Mouse (Mus musculus) left cerebral cortex, postnatal 25 days (tissue): ENCODE measurements around the gene Glmp. TPM values are rescaled to one million over a fixed set of nuclear protein-coding genes. Genes with fewer than 3 reads are reported as not detected.
A peak's percentile ranks its signal among the peaks of the same experiment; 100 is the strongest.
"Not testable (repeated sequence)": the region's sequence is repeated elsewhere in the genome, so short reads cannot be mapped to it uniquely, and the experiment has no call there.

ENCODE experiments used
- DNase-seq, 2 experiments: peaks; one replicate each; pipeline ENCODE4 v3.0.0; 2022; ENCODE audit warnings: low spot score in 2 of 2, mixed read lengths in 1 of 2
- intact Hi-C: fragments of 180-260 bp; cut with DNase I; formaldehyde crosslinking; loops from one replicate; pipeline ENCODE4 v1.15.1; 2025
- total RNA-seq, 2 experiments: library from RNA; stranded (reverse); gene quantifications; 2 replicates each; pipeline ENCODE4 v1.2.3; 2021

Glmp gene
- total RNA-seq, result 10 to 100 TPM; 91.0 to 91.4 TPM

DNA sequence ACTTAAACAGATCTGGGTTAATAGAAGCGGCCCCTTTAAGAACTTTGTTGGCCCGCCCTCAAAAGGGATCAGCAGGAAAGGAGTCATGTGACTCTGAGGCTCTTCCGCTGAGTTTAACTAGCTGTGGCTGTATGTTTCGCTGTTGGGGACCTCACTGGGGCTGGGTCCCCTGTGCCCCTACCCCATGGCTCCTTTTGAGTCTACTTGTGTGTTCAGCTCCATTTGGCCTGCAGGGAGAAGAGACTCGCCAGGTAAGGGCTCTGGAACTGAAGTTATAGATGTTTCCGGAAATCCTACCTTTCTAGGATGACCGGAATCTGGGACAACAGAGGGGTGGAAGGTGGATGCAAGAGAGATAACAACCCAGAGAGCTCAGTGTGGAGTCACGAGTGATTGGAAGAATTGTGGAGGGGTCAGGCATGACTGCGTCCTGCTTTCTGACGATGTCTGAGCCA, at the start of gene Glmp:
Gene Glmp (plus strand): TSS at position 73 of the 455 bp plus-strand sequence.
- intact Hi-C loops, result no loop called here
- peak; percentile 64 to 76 for DNase-seq

DNA sequence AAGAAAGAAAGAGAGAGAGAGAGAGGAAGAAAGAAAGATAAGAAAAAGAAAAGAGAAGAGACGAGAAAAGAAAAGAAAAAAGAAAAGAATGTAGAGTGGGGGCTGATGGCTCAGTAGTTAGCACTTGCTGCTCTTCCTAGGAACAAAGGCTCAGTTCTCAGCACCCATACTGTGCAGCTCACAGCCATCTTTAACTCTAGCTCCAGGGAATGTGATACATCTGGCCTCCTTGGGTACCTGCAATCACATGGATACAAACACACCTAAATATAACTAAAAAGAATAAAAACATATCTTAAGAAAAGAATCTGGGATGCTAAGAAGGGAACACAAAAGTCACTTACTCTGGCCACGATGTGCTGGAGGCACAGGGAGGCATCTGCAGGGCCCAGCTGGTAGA, 48.7 kb upstream of the Glmp start:
- intact Hi-C loops, result loop anchor here (2.0 kb wide), 1 partner anchor 31 kb away; no protein-coding TSS in a partner anchor

DNA sequence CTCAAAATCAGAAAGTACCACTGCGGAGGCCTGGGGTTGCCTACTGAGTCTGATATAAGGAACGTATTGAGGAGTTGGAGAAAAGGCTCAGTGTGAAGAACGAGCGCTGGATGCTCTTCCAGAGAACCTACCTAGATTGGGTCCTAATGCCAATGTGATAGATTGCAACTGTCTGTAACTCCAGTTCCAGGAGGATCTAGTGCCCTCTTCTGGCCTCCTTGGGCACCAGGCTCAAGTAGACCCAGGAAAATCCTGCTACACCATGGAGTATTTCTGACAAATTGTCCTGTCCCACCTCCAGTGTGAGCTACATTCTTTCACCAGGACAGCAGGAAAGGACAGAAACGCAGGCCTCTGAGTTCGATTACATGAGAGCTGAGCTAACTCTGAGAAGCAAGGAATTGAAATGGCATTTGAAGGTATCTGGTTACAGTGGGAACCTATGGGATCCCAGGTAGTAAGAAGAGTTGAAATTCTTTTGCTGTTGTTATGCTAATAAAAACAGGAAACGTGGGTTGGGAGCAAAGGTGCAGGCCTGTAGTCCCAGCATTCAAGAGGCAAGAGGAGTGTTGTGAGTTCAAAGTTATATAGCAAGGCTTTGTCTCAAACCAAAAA, 48.2 kb upstream of the Glmp start:
- intact Hi-C loops, result loop anchor here (2.0 kb wide), 1 partner anchor 32 kb away; no protein-coding TSS in a partner anchor
- peak in 1 of 2 experiments; percentile 43 for DNase-seq

More for the DNA sequence above, 48.7 kb upstream of the Glmp start:
- no peak for DNase-seq

DNA sequence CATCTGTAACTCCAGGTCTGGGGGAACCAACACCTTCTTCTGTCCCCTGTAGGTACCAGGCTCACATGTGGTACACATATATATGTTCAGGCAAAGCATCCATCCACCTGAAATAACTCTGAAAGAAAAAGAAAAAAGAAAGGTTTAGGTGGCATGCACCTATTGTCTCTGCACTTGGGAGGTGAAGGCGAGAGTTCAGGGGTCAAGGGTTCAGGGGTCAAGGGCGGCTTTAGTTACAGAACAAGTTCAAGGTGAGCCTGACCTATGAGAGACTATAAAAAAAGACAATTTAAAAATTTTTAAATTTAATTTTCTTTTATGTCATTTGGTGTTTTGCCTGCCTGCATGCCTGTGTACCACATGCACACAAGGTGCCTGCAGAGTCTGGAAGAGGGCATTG, 44.8 kb upstream of the Glmp start:
- intact Hi-C loops, result no loop called here
- DNase-seq, result no peak

DNA sequence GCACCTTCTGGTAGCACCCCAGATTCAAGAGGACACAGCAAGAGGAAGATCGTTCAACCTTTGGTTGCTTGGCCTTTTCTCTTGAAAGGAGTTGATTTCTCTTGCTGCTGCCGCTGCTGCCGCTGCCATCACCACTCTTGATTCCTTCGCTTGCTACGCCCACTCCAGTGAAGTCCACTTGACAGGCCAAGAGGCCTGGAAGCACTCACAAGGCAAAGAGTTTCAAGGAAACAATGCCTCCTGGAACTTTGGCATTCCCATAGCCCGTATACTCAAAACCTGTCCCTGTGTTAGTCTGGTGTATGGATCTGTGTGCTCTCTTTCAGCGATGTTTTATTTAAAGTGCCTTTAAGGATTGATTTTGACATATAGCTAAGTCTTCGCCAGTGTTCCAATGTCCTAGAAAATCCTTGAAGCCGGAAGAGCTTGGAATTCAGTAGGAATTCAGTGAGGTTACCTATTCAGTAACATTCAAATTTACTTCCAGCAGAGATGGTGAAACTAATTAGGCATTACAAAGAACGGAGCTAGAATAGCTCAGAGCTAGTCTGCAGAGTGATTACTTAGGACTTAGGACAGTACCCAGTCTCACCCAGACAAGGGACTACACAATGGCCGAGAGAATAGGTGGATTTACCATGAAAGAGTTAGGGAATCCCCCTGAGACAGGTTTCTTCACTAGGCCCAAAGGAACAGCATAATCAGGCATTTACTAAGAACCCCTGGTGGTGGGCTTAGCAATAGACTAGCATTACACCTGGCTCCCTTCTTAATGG, 43.5 kb upstream of the Glmp start:
- intact Hi-C loops, result not testable (repeated sequence)

DNA sequence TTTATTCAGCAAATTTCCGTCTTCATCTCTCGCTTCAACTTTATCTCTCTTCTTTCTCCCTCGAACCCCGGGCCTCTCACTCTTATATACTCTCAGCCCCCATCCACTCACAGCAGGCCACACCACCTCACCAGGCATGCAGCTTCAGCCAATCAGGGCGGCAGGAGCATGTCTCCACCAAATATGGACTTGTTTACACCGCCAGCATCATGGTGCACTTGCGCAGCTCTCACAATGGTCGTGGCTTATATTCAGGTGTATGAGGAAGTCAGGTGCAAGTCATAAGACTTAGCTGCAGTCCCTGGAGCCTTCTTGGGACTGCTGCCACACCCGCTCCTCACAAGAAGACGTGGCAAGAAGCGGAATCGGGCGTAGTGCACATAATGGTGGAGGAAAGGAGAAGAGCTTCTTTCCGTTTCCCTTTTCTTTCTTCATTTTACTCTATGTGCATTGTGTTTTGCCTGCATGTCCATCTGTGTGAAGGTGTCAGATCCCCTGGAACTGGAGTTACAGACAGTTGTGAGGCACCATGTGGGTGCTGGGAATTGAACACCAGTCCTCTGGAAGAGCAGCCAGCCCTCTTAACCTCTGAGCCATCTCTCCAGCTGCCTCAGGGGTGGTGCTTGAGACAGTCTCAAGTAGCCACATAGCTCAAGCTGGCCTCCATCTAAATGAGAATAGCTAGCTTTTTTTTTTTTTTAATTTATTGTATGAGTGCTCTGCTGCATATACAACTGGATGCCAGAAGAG, 39.8 kb upstream of the Glmp start:
- intact Hi-C loops, DNase-seq: not testable (repeated sequence)

More for the DNA sequence above, 43.5 kb upstream of the Glmp start:
- not testable (repeated sequence) for DNase-seq

DNA sequence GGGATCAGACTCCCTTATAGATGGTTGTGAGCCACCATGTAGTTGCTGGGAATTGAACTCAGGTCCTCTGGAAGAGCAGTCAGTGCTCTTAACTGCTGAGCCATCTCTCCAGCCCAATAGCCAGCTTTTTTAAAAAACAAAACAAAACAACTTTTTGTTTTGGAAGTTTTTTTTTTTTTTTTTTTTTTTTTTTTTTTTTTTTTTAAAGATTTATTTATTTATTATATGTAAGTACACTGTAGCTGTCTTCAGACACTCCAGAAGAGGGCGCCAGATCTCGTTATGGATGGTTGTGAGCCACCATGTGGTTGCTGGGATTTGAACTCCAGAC, 39.3 kb upstream of the Glmp start:
- intact Hi-C loops, DNase-seq: not testable (repeated sequence)

DNA sequence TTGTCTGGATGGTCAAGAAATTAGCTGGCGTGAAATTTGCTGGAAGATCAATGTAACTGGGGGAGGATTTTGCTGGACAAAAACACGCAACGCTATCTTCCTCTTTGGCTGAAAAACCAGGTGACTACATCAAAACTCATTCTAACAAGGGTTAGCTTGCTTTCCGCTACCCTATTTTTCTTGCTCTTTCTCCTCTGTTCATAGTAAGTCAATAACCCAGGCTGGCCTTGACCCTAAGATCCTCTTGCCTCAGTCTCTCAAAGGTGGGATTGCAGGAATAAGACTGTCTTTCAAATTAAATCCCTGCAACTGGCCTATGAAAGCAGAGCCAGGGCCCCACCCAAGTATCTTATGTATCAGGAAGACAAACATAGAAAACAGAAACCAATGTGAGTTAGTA, 37.7 kb upstream of the Glmp start, which contains the start of gene Gm38392:
Gene Gm38392 (minus strand): TSS at position 101 of the 400 bp plus-strand sequence.
- intact Hi-C loops, result no loop called here
- DNase-seq, result no peak

DNA sequence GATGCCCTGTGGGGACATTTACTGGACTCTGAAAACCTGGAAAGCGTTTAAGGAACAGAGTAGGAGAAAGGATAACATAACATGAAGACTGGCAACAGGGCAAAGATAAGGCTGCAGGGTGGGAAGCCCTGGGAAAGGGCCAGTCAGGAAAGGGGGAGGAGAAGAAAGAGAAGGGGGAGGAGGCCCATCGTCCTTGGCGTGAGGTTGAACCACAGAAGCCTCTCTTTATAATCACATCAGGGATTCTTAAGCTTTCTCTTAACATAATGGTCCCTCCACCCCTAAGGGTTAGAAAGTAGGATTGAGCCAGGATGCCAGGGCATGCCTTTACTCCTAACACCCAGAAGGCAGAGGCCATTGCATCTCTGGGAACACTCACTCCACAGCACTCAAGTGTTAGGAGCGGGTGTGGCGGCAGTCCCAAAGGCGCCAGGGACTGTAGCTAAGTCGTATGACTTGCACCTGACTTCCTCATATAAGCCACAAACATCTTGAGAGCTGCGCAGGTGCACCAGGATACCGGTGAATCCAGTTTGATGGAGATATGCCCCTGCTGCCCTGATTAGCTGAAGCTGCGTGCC, 36.6 kb upstream of the Glmp start:
- intact Hi-C loops, result not testable (repeated sequence)

DNA sequence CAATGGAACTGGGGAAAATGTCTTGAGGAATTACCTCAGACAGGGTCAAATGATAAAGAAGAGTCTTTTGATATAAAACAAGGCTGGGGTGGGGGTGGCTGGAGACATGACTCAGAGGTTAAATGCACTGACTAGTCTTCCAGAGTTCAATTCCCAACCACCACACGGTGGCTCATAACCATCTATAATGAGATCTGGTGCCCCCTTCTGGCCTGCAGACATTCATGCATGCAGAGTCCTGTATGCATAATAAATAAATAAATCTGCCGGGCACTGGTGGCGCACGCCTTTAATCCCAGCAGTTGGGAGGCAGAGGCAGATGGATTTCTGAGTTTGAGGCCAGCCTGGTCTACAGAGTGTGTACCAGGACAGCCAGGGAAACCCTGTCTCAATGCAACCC, 32.9 kb upstream of the Glmp start:
- peak in 1 of 2 experiments; percentile 32 for DNase-seq
- intact Hi-C loops, result no loop called here

More for the DNA sequence above, 36.6 kb upstream of the Glmp start:
- DNase-seq, result not testable (repeated sequence)

DNA sequence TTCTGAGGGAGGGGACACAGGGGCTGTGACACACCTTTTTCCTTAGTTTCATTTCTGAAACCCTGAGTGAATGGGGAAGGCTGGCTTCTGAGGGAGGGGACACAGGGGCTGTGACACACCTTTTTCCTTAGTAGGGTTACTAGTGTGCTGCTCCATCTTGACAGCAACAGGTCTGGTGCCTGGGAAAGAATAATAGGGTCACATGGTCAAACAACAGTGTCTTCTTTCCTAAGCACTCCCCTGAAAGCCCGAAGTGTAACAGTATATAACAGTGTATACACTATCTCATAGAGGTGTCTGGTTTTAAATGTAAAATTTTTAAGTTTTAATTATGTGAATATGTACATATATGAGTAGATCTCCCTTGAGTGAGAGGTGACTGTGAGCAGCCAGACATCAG, 29.6 kb upstream of the Glmp start:
- intact Hi-C loops, DNase-seq: not testable (repeated sequence)

DNA sequence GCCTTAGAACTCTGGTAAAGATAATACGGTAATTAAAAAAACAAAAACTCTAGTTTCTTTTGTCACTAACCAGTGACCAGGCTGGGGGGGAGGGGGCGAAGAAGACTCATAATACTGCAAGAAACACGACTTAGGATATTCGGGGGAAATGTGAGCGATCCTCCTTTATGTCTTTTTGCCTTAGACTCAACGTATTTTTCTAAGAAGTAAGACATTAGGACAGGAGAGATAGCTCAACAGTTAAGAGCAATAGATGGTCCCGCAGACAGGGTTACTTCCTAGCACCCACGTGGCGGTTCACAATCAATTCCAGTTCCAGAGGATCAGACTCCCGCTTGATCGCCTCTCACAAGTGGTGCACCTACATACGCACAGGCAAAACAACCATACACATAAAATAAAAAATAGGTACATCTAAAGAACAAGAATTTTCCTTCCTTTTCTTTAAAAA, 28.7 kb upstream of the Glmp start:
- DNase-seq, result no peak
- intact Hi-C loops, result loop anchor here (1.0 kb wide), 1 partner anchor 40 kb away; the partner anchor contains the start of genes Smg5 and Tmem79

DNA sequence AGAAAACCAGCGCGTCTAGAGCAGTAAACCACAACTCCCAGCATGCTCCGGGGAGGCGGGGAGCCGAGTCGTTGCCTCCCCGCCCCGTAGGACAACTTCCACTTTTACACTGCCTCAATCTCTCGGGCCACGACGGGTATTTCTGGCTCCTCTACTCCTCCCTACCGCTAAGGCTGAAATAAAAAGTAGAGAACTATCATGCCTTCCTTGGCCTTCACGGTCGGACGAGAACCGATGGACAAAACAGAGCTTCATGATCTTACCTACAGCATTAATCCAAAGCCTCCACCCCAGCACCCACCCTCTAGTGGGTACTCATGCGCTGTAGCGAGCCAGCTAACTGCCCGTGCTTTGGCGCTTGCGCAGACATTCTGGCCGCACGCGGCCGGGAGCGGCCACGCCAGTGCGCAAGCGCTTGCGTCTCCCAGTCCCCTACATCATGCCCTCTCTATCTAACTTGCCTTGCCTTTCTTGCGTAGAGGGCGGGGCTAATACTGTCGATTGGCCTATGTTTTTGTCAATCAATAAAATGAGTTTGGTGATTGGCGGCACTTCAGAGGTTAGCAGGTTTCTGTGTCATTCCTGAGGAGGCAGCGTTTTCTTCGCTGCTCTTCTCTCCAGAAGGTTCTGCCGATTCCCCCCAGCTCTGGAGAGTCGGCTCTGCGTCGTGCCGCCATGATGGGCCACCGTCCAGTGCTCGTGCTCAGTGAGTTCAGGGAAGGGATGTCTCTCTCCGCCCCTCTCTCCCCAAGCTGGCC, 28.1 kb upstream of the Glmp start, which contains the start of the genes Tsacc and Cct3:
Gene Tsacc (minus strand): TSS at position 439 of the 758 bp plus-strand sequence.
Gene Cct3 (plus strand): TSS at position 556 of the 758 bp plus-strand sequence.
- intact Hi-C loops, result loop anchor here (1.0 kb wide), 1 partner anchor 40 kb away; the partner anchor contains the start of genes Smg5 and Tmem79
- peak; percentile 96 to 100 for DNase-seq

DNA sequence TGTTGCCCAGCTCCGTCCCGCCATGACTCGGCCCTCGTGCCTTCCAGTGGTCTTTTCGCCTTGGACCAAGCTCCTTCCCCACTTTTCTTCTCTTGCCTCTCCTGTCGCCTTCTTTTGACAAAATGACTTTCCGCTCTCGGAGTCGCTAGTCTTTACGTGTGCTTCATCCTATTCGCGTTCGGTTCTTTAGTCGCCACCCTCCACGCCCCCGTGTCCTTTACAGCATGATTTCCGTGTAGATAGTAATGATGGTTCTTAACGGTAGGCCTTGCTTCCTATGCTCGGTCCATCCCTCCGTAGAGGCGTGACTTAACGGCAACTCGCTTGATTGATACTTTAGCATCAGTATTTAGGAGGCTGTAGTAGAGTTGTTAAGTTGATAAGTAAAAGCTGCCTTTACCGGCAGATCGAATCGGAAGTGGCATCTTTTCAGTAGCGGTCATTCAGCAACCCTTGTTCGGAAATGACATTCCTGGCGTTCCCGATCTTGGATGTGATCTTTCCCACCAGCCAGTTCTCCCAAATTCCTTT, 27.4 kb upstream of the Glmp start:
- DNase-seq, result peak; percentile 54 to 76
- intact Hi-C loops, result no loop called here

DNA sequence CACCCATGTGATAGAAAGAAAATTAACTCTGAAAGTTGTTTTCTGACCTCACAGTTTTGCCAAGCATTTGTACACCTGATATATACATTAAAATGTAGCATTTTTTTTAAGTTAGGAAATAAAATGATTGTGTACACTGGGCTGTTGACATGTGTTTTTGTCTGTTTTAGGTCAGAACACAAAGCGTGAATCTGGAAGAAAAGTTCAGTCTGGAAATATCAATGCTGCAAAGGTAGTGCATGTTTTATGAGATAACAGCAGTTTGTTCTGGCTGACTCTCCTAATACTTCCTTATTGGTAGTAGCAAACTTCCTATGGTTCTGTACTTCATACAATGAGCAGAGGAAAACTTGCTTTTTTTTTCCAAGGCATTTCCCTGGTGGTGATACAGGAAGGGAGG, 25.7 kb upstream of the Glmp start:
- intact Hi-C loops, result no loop called here
- no peak for DNase-seq

DNA sequence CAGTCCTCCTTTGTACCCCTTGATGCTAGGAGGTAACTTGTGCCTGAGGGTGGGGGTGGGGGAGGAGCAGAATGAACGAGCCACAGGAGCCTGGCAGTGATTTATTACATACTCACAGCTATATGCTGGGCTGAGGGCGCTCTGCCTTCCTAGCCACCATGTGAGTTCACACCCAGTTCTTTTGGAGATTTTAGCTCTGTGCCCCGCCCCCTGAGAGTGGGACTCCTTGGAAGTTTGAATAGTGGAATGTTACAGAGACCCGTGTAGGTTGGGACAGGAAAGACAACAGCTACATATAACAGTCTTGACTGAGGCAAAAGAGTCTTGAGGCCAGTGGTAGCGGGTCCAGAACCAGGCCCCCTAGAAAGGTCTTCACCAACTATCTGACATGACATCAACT, 4.1 kb downstream of the Glmp start:
- no peak for DNase-seq
- intact Hi-C loops, result no loop called here

DNA sequence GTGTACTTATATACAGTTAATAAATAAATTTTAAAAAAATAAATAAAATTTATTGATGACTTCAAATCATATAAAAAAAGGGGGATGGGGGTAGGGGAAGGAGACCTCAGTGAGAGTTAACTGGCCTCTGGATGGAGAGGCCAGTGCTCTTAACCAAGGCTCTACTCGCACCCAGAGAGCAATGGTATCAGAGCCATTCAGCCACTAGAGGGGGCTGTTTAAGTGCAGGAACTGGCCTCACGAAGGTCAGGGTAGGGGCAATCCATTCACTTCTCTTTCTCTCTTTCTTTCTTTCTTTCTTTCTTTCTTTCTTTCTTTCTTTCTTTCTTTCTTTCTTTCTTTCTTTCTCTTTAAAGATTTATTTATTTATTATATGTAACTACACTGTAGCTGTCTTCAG, 6.5 kb downstream of the Glmp start:
- intact Hi-C loops, result no loop called here
- DNase-seq, result peak in 1 of 2 experiments; percentile 11

DNA sequence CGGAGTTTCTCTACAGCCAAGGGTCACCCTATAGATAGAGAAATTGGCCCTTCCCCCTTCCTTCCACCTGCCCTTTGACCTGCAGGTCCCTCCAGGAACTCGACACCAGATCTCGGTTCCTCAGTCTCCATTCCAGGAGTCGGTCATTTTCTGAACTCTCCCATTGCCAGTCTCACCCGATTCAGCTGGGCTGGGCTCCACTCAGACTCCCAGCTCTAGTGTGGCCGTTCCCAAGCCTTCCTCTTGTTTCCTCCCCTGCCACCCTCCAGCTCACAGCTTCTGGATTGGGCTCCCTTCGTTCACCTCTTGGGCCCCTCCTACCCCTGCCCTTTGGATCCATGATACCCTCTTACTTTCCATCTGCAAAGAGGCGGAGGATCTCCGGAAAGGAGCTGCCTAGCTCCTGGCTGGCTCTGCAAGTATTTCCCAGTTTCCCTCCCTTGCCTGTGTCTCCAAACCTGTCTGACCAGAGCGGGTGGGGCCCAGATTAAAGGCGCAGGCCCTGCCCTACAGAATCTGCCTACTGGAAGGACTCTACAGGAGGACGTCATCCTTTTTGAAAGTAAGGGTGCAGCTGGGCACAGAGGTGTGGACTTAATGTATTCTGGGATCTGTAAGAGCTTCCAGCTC, 9.3 kb downstream of the Glmp start:
- intact Hi-C loops, result no loop called here
- no peak for DNase-seq
